Mouse (Mus musculus): ENCODE results near the gene Ppp4c. TPM values are rescaled to one million over a fixed set of nuclear protein-coding genes. Genes with fewer than 3 reads are reported as not detected.

The Ppp4c gene
- polyA plus RNA-seq, 1 experiment from 2014 or later: 293 TPM

DNA sequence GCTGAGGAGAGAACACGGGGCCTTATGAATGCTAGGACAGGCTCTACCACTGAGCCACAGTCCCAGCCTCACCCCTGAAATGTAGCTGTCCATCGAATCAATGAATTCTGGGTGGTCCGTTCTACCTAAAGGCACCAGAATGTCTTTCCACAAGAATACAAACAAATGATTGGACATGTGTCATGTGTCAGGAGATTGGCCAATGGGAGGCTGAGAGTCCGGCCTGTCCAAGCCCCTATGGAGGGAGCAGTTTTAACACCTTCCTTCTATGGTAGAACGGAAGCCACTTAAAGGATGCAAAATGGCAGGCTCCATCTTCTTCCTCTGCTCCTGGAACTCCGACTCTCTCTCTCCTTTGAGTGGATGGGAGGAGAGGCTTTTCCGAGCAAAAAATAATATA lies 25.3 kb upstream of the Ppp4c start:
- Histone ChIP-seq H3K27me3 (replicated peaks) (peaks cover 4% of the 10 kb centered on the region; the same call in 1 of the 2 replicates), H3K4me1 (peaks cover 7% of the 10 kb centered on the region; the same call in 1 of the 2 replicates), H3K36me3 (no peaks in the 10 kb centered on the region), H3K9me3 (no peaks in the 10 kb centered on the region), H3K4me3 (no peak overlapping the region), H3K27ac (no peak overlapping the region), H3K9ac (no peak overlapping the region), H3K4me2 (replicated peaks) (no peak overlapping the region)
- WGBS: 89% methylated on average over 7 of the region's 7 CpGs
- ATAC-seq (ENCODE audit: low FRiP score, low read depth): no peak

GRCm38 (mm10) chr7:126816494-126816893 lies 24.2 kb upstream of the Ppp4c start:
- ATAC-seq (ENCODE audit: low FRiP score, low read depth): no peak
- Histone ChIP-seq H3K4me1 (no peaks in the 10 kb centered on the region), H3K9me3 (no peaks in the 10 kb centered on the region), H3K4me3 (no peak overlapping the region), H3K36me3 (no peaks in the 10 kb centered on the region), H3K4me2 (replicated peaks) (no peak overlapping the region), H3K27ac (no peak overlapping the region), H3K27me3 (replicated peaks) (no peaks in the 10 kb centered on the region), H3K9ac (no peak overlapping the region)
- whole genome bisulfite sequencing: 91% methylated on average over 8 of the region's 8 CpGs

DNA sequence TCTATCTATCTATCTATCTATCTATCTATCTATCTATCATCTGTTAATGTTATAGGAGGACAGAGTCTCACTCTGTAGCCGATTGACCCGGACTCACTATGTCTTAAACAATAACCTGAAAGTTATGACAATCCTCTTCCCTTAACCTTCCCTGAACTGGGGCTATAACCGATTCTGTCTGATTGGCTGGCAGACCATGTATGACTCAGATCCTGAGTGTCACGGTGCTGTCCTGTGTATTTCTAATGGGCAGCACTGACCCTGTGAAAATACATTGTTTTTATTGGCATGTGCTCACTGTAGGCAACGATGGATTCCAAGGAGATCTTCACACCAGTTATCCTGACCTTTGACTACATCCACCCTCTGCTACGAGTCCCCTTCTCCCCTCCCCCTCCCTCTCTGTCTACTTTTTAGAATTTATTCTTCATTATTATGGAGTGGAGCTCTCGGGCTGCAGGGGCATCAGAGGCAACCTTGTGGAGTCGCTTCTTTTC lies 23.5 kb upstream of the Ppp4c start:
- Histone ChIP-seq H3K9me3 (no peaks in the 10 kb centered on the region), H3K4me3 (no peak overlapping the region), H3K27me3 (replicated peaks) (no peaks in the 10 kb centered on the region), H3K36me3 (no peaks in the 10 kb centered on the region), H3K4me1 (no peaks in the 10 kb centered on the region), H3K9ac (no peak overlapping the region), H3K4me2 (replicated peaks) (no peak overlapping the region), H3K27ac (no peak overlapping the region)
- no peak for ATAC-seq (ENCODE audit: low FRiP score, low read depth)
- WGBS: 54% methylated on average over 8 of the region's 8 CpGs

DNA sequence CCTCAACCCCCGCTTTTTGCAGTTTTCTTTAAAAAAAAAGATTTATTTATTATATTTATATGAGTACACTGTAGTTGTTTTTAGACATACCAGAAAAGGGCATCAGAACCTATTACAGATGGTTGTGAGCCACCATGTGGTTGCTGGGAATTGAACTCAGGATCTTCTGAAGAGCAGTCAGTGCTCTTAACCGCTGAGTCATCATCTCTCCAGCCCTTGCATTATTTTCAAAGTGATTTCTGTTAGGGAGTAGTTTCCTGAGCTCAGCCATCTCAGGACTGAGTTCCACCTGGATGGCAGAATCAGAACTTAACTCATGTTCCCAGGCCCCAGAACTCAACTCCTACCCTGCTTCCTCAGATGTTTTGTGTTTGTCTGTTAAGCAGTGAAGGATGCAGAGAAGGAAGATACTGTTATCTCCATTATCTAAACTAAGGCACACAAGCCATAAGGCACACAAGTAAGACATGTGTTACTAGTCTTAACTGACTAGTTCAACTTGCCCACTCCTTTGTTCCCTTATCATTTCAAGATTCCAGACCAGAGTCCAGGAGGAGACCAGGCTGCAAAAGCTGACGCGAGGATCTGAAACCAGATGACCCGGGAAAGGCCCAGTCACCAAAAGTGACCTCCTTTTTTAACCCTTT lies 17.6 kb upstream of the Ppp4c start:
- Histone ChIP-seq H3K27me3 (replicated peaks) (no peaks in the 10 kb centered on the region), H3K9me3 (no peaks in the 10 kb centered on the region), H3K4me3 (no peak overlapping the region), H3K9ac (no peak overlapping the region), H3K27ac (no peak overlapping the region), H3K4me1 (peaks cover 20% of the 10 kb centered on the region), H3K4me2 (replicated peaks) (peak overlapping the region; percentile 96; the same call in 1 of the 2 replicates), H3K36me3 (no peaks in the 10 kb centered on the region; the same call in 1 of the 2 replicates)
- 79% methylated on average over 5 of the region's 5 CpGs for WGBS
- no peak for ATAC-seq (ENCODE audit: low FRiP score, low read depth)

DNA sequence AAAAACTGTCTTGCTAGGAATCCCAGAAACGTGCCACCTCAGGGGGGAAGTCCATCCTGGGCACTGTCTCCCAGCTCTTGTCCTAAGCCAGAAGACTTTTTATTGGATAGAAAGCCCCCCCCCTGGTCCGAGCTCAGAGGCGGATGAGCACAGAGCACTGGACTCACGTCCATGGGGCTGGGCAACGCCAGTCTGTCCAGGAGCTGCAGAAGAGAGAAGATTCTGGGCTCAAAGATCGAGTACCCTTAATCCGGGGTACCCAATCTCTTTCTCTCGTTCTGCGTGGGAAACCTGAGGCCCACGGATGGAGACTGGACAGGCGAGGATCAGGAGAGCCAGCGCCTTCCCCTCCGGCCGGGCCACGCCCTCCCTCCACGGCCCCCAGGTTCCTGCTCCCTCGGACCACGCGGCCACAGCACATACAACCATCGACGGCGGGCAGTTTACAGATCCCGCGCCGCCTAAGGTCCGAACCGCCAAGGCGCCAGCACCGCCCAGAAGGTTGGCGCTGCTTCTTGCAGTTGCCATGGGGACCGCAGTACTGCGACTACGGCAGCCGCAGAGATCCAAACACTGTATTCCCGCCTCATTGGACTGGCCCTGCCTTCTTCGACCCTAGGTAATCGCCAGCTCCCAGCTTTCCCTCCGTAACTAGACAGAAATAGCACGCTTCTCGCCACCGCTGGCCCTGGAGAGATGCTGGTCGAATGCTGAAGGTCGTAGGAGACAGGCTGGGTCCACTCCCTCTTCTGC lies 16.6 kb upstream of the Ppp4c start:
- peak overlapping the region; percentile 73 for H3K9ac ChIP-seq
- H3K4me3 ChIP-seq: peak overlapping the region; percentile 64
- H3K4me2 ChIP-seq (replicated peaks): peak overlapping the region; percentile 96
- 1% methylated on average over 43 of the region's 43 CpGs for WGBS
- peak; percentile 90 for ATAC-seq (ENCODE audit: low FRiP score, low read depth)
- no peaks in the 10 kb centered on the region; the same call in 1 of the 2 replicates for H3K36me3 ChIP-seq
- H3K9me3 ChIP-seq: no peaks in the 10 kb centered on the region
- no peak overlapping the region for H3K27ac ChIP-seq
- H3K27me3 ChIP-seq (replicated peaks): no peaks in the 10 kb centered on the region
- H3K4me1 ChIP-seq: peaks cover 20% of the 10 kb centered on the region

DNA sequence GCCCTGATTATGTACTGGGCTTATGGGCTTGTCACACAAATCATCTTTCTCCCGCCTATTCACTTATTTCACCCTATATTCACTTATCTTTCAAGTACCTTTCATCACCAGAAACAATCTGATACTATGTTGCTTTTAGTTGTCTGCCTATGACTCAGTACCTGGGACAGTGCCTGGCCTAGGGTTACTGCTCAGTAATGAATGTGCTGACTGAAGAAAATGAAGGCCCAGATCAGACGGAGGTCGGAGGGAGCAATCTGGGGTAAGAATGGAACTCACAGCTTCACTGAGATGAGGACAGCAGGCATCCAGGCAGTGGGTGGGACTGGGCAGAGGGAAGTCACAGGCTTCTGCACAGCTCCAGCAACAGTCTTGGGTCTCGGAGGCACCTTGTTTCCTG lies 15.1 kb upstream of the Ppp4c start:
- H3K27ac ChIP-seq: no peak overlapping the region

GRCm38 (mm10) chr7:126806956-126807355 lies 14.7 kb upstream of the Ppp4c start:
- no peak for ATAC-seq (ENCODE audit: low FRiP score, low read depth)
- Histone ChIP-seq H3K27me3 (replicated peaks) (no peaks in the 10 kb centered on the region), H3K9me3 (no peaks in the 10 kb centered on the region), H3K4me3 (no peak overlapping the region), H3K36me3 (peaks cover 10% of the 10 kb centered on the region; the same call in 1 of the 2 replicates), H3K4me1 (peaks cover 20% of the 10 kb centered on the region), H3K4me2 (replicated peaks) (no peak overlapping the region), H3K9ac (no peak overlapping the region), H3K27ac (no peak overlapping the region)
- 85% methylated on average over 6 of the region's 6 CpGs for WGBS

More for the DNA sequence above, 15.1 kb upstream of the Ppp4c start:
- Histone ChIP-seq H3K4me3 (no peak overlapping the region), H3K36me3 (peaks cover 9% of the 10 kb centered on the region; the same call in 1 of the 2 replicates), H3K9ac (0 out of 2 replicates have a peak overlapping the region, but pooled peaks have one; percentile 73), H3K4me1 (peaks cover 20% of the 10 kb centered on the region), H3K27me3 (replicated peaks) (no peaks in the 10 kb centered on the region), H3K9me3 (no peaks in the 10 kb centered on the region), H3K4me2 (replicated peaks) (peak overlapping the region; percentile 96)
- WGBS: 69% methylated on average over 4 of the region's 4 CpGs
- ATAC-seq (ENCODE audit: low FRiP score, low read depth): no peak

- peaks cover 10% of the 10 kb centered on the region; the same call in 1 of the 2 replicates for H3K36me3 ChIP-seq
- H3K27ac ChIP-seq: no peak overlapping the region
- peaks cover 23% of the 10 kb centered on the region for H3K4me1 ChIP-seq
- no peak overlapping the region for H3K4me3 ChIP-seq
- ATAC-seq (ENCODE audit: low FRiP score, low read depth): no peak
- H3K4me2 ChIP-seq (replicated peaks): no peak overlapping the region
- H3K27me3 ChIP-seq (replicated peaks): no peaks in the 10 kb centered on the region
- no peak overlapping the region for H3K9ac ChIP-seq
- no peaks in the 10 kb centered on the region for H3K9me3 ChIP-seq
These were observed 11.5 kb upstream of the Ppp4c start for GRCm38 (mm10) chr7:126803751-126804150.

DNA sequence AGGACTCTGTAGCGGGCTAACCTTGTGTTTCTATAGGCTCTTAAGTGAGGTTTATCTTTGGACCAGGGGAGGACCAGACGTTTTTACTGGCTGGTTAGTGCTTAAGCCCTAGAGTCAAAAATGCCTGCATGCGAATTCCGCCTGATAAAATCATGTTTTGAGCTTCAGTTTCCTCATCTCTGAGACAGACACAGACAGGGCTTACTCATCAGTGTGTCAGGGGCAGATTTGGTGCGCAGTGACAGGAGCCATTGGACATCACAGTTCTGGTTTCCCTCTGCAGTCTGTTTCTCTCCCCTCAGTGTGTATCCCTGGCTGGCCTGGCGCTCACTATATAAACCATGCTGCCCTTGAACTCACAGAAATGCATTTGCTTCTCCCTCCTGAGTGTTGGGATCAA lies 10.9 kb upstream of the Ppp4c start:
- Histone ChIP-seq H3K27me3 (replicated peaks) (no peaks in the 10 kb centered on the region), H3K9me3 (no peaks in the 10 kb centered on the region), H3K36me3 (peaks cover 10% of the 10 kb centered on the region; the same call in 1 of the 2 replicates), H3K4me1 (peaks cover 21% of the 10 kb centered on the region), H3K27ac (no peak overlapping the region), H3K4me3 (no peak overlapping the region), H3K4me2 (replicated peaks) (no peak overlapping the region), H3K9ac (no peak overlapping the region)
- WGBS: 90% methylated on average over 6 of the region's 6 CpGs
- ATAC-seq (ENCODE audit: low FRiP score, low read depth): no peak

GRCm38 (mm10) chr7:126802134-126802889 lies 10.0 kb upstream of the Ppp4c start:
- Histone ChIP-seq H3K4me2 (replicated peaks) (no peak overlapping the region), H3K4me1 (peaks cover 22% of the 10 kb centered on the region), H3K27me3 (replicated peaks) (no peaks in the 10 kb centered on the region), H3K4me3 (no peak overlapping the region), H3K36me3 (peaks cover 12% of the 10 kb centered on the region; the same call in 1 of the 2 replicates), H3K27ac (no peak overlapping the region), H3K9me3 (no peaks in the 10 kb centered on the region), H3K9ac (no peak overlapping the region)
- 85% methylated on average over 11 of the region's 11 CpGs for WGBS
- ATAC-seq (ENCODE audit: low FRiP score, low read depth): no peak

- ATAC-seq (ENCODE audit: low FRiP score, low read depth): no peak
- H3K27me3 ChIP-seq (replicated peaks): no peaks in the 10 kb centered on the region
- H3K4me2 ChIP-seq (replicated peaks): no peak overlapping the region
- H3K27ac ChIP-seq: no peak overlapping the region
- H3K4me1 ChIP-seq: peaks cover 34% of the 10 kb centered on the region
- 91% methylated on average over 16 of the region's 16 CpGs for WGBS
- no peak overlapping the region for H3K4me3 ChIP-seq
- peaks cover 24% of the 10 kb centered on the region for H3K36me3 ChIP-seq
- no peak overlapping the region for H3K9ac ChIP-seq
- no peaks in the 10 kb centered on the region for H3K9me3 ChIP-seq
These were observed 8.7 kb upstream of the Ppp4c start for GRCm38 (mm10) chr7:126801057-126801422.

All from neural tube, embryonic 12.5 days (tissue).